Mouse (Mus musculus) layer of hippocampus, adult 9-11 months (tissue): ENCODE measurements around the gene Ubac2.
"Not testable (repeated sequence)": the region's sequence is repeated elsewhere in the genome, so short reads cannot be mapped to it uniquely, and the experiment has no call there.

Experiments used
- DNase-seq: peaks from one replicate; pipeline ENCODE4 v3.0.0; 2022

The Ubac2 gene

GRCm38 (mm10) chr14:122061376-122061775 is 183.0 kb downstream of the Ubac2 start:
- DNase-seq, result no peak

- DNase-seq, result no peak
Measured at GRCm38 (mm10) chr14:122062411-122063090, 184.1 kb downstream of the Ubac2 start.

- DNase-seq, result no peak
Measured at GRCm38 (mm10) chr14:122063599-122063998, 185.2 kb downstream of the Ubac2 start.

- DNase-seq, result peak; percentile 24
Measured at GRCm38 (mm10) chr14:122064519-122064918, 186.1 kb downstream of the Ubac2 start.

- no peak for DNase-seq
Measured at GRCm38 (mm10) chr14:122066243-122066642, 187.8 kb downstream of the Ubac2 start.

- not testable (repeated sequence) for DNase-seq
Measured at GRCm38 (mm10) chr14:122068036-122068435, 189.6 kb downstream of the Ubac2 start.

GRCm38 (mm10) chr14:122068801-122069695 is 190.6 kb downstream of the Ubac2 start:
- DNase-seq, result no peak

- no peak for DNase-seq
Measured at GRCm38 (mm10) chr14:122069948-122070347, 191.5 kb downstream of the Ubac2 start.
